Mouse (Mus musculus) forebrain, embryonic 11.5 days (tissue): ENCODE measurements around the gene Cep104. TPM values are rescaled to one million over a fixed set of nuclear protein-coding genes. Genes with fewer than 3 reads are reported as not detected.

ENCODE experiments used
- ATAC-seq: fragments of 200-750 bp; cut with Nextera tagmentation; replicated peaks from 2 replicates; pipeline ENCODE4 v1.8.0; 2017; ENCODE audit warnings: moderate TSS enrichment; ENCODE audit not compliant: low FRiP score
- DNase-seq: peaks from one replicate; pipeline ENCODE4 v3.0.0-alpha.2; 2017; ENCODE audit warnings: low spot score
- H3K27ac ChIP-seq: fragments of 300-500 bp; sonication (generic); 2 replicates; pipeline ENCODE4 v1.5.1; 2014; ENCODE audit warnings: low read depth, low read length
- H3K27me3 ChIP-seq: fragments of 300-500 bp; sonication (generic); 2 replicates; pipeline ENCODE4 v1.6.1; 2014; ENCODE audit warnings: mild to moderate bottlenecking, low read length, mixed read lengths; ENCODE audit not compliant: control insufficient read depth, insufficient read depth
- H3K36me3 ChIP-seq: fragments of 300-500 bp; sonication (generic); 2 replicates; pipeline ENCODE4 v1.6.1; 2014; ENCODE audit warnings: mild to moderate bottlenecking, low read length, moderate library complexity, mixed read lengths; ENCODE audit not compliant: control insufficient read depth, insufficient read depth
- H3K4me1 ChIP-seq: fragments of 300-500 bp; sonication (generic); replicated peaks from 2 replicates; pipeline ENCODE4 v1.6.1; 2014; ENCODE audit warnings: low read length, mixed read lengths; ENCODE audit not compliant: control insufficient read depth, insufficient read depth
- H3K4me2 ChIP-seq: fragments of 300-500 bp; sonication (generic); 2 replicates; pipeline ENCODE4 v1.6.1; 2014; ENCODE audit warnings: low read depth, mild to moderate bottlenecking, low read length, moderate library complexity, mixed read lengths; ENCODE audit not compliant: severe bottlenecking
- H3K4me3 ChIP-seq: fragments of 300-500 bp; sonication (generic); 2 replicates; pipeline ENCODE4 v1.5.1; 2014; ENCODE audit warnings: low read depth, low read length
- H3K9ac ChIP-seq: fragments of 300-500 bp; sonication (generic); 2 replicates; pipeline ENCODE4 v1.6.1; 2014; ENCODE audit warnings: low read length
- H3K9me3 ChIP-seq: fragments of 300-500 bp; sonication (generic); 2 replicates; pipeline ENCODE4 v1.6.1; 2016; ENCODE audit warnings: low read length, mixed read lengths; ENCODE audit not compliant: control insufficient read depth
- WGBS: fragments of 180-500 bp; shearing (Covaris S2); extraction: QIAGEN DNeasy Blood & Tissue Kit; methylation state at CpG from one replicate; pipeline ENCODE4 v1.1.7; 2014; 5-methylcytosine and 5-hydroxymethylcytosine counted together
- polyA plus RNA-seq: library from polyadenylated mRNA; unstranded; fragments of >200 nt; fragmentation: Nextera tagmentation; extraction: Ambion mirVana; gene quantifications from 2 replicates; pipeline ENCODE4 v1.2.1, GENCODE M21; 2014

The Cep104 gene
- polyA plus RNA-seq, 1 experiment from 2014 or later: 22.6 TPM

- ATAC-seq: no peak
Observed at GRCm38 (mm10) chr4:154007759-154008158, 32.8 kb downstream of the Cep104 start.

GRCm38 (mm10) chr4:154010907-154011645 lies 36.1 kb downstream of the Cep104 start:
- WGBS: 28% methylated on average over 13 of the region's 13 CpGs
- peak overlapping the region; percentile 98 for H3K4me2 ChIP-seq
- H3K9me3 ChIP-seq: no peaks in the 10 kb centered on the region
- no peak overlapping the region for H3K27ac ChIP-seq
- H3K36me3 ChIP-seq: no peaks in the 10 kb centered on the region; the same call in 1 of the 2 replicates
- no peak for DNase-seq
- peak; percentile 22 for ATAC-seq
- peaks cover 10% of the 10 kb centered on the region; the same call in 1 of the 2 replicates for H3K4me1 ChIP-seq
- H3K27me3 ChIP-seq: no peaks in the 10 kb centered on the region
- peak overlapping the region; percentile 87 for H3K9ac ChIP-seq
- H3K4me3 ChIP-seq: peak overlapping the region; percentile 100

More at GRCm38 (mm10) chr4:154007759-154008158, 32.8 kb downstream of the Cep104 start:
- Histone ChIP-seq H3K4me2 (no peak overlapping the region), H3K9ac (no peak overlapping the region), H3K36me3 (no peaks in the 10 kb centered on the region), H3K27me3 (no peaks in the 10 kb centered on the region), H3K4me1 (peaks cover 5% of the 10 kb centered on the region; the same call in 1 of the 2 replicates), H3K27ac (no peak overlapping the region), H3K9me3 (no peaks in the 10 kb centered on the region), H3K4me3 (no peak overlapping the region)
- 83% methylated on average over 4 of the region's 4 CpGs for WGBS
- no peak for DNase-seq

- ATAC-seq (peak; percentile 92), DNase-seq (peak; percentile 90)
- peak within 1 kb of the TSS; percentile 98 for H3K4me2 ChIP-seq
- H3K36me3 ChIP-seq: no peaks in the 10 kb centered on the region; the same call in 1 of the 2 replicates
- peaks cover 10% of the 10 kb centered on the region; the same call in 1 of the 2 replicates for H3K4me1 ChIP-seq
- H3K27me3 ChIP-seq: no peaks in the 10 kb centered on the region
- under 1% methylated on average over 54 of the region's 59 CpGs for WGBS
- peak within 1 kb of the TSS; percentile 87 for H3K9ac ChIP-seq
- peak within 1 kb of the TSS; percentile 100 for H3K4me3 ChIP-seq
- no peak within 1 kb of the TSS for H3K27ac ChIP-seq
- H3K9me3 ChIP-seq: no peaks in the 10 kb centered on the region
Observed at GRCm38 (mm10) chr4:154011646-154012089, 36.7 kb downstream of the Cep104 start, which contains the start of gene Lrrc47. Gene Lrrc47, plus strand, starts transcription at chr4:154011731.

GRCm38 (mm10) chr4:154012132-154012882 lies 37.3 kb downstream of the Cep104 start:
- H3K9me3 ChIP-seq: no peaks in the 10 kb centered on the region
- peaks cover 1% of the 10 kb centered on the region; the same call in 1 of the 2 replicates for H3K36me3 ChIP-seq
- H3K4me2 ChIP-seq: peak overlapping the region; percentile 98
- peak overlapping the region; percentile 100 for H3K4me3 ChIP-seq
- H3K27me3 ChIP-seq: no peaks in the 10 kb centered on the region
- peak; percentile 16; the same call in 1 of the 2 replicates for ATAC-seq
- peak overlapping the region; percentile 87 for H3K9ac ChIP-seq
- H3K4me1 ChIP-seq: peaks cover 10% of the 10 kb centered on the region; the same call in 1 of the 2 replicates
- H3K27ac ChIP-seq: no peak overlapping the region
- peak; percentile 60 for DNase-seq
- 3% methylated on average over 46 of the region's 55 CpGs for WGBS

GRCm38 (mm10) chr4:154015476-154015875 lies 40.5 kb downstream of the Cep104 start:
- Histone ChIP-seq H3K9ac (no peak overlapping the region), H3K27ac (no peak overlapping the region), H3K4me2 (no peak overlapping the region), H3K36me3 (peaks cover 9% of the 10 kb centered on the region; the same call in 1 of the 2 replicates), H3K27me3 (no peaks in the 10 kb centered on the region), H3K4me3 (no peak overlapping the region), H3K9me3 (no peaks in the 10 kb centered on the region), H3K4me1 (peaks cover 10% of the 10 kb centered on the region; the same call in 1 of the 2 replicates)
- ATAC-seq: no peak
- DNase-seq: no peak
- WGBS: 96% methylated on average over 11 of the region's 11 CpGs

- Histone ChIP-seq H3K4me3 (no peak overlapping the region), H3K4me2 (no peak overlapping the region), H3K4me1 (no peaks in the 10 kb centered on the region), H3K9ac (no peak overlapping the region), H3K36me3 (peaks cover 15% of the 10 kb centered on the region; the same call in 1 of the 2 replicates), H3K27ac (no peak overlapping the region), H3K27me3 (no peaks in the 10 kb centered on the region), H3K9me3 (no peaks in the 10 kb centered on the region)
- WGBS: 78% methylated on average over 7 of the region's 7 CpGs
- ATAC-seq (no peak), DNase-seq (peak; percentile 71)
Observed at GRCm38 (mm10) chr4:154019571-154019970, 44.6 kb downstream of the Cep104 start.

- no peak overlapping the region for H3K4me3 ChIP-seq
- H3K4me2 ChIP-seq: no peak overlapping the region
- ATAC-seq: no peak
- DNase-seq: no peak
- H3K27ac ChIP-seq: no peak overlapping the region
- H3K27me3 ChIP-seq: peaks cover 2% of the 10 kb centered on the region
- 92% methylated on average over 9 of the region's 9 CpGs for WGBS
- H3K36me3 ChIP-seq: peaks cover 15% of the 10 kb centered on the region; the same call in 1 of the 2 replicates
- H3K9ac ChIP-seq: no peak overlapping the region
- H3K9me3 ChIP-seq: no peaks in the 10 kb centered on the region
- peaks cover 5% of the 10 kb centered on the region; the same call in 1 of the 2 replicates for H3K4me1 ChIP-seq
Observed at GRCm38 (mm10) chr4:154021432-154021831, 46.4 kb downstream of the Cep104 start.

- Histone ChIP-seq H3K4me3 (no peak overlapping the region), H3K9me3 (no peaks in the 10 kb centered on the region), H3K9ac (no peak overlapping the region), H3K27me3 (peaks cover 2% of the 10 kb centered on the region), H3K4me1 (peaks cover 5% of the 10 kb centered on the region; the same call in 1 of the 2 replicates), H3K4me2 (no peak overlapping the region), H3K27ac (no peak overlapping the region), H3K36me3 (peaks cover 12% of the 10 kb centered on the region; the same call in 1 of the 2 replicates)
- ATAC-seq (no peak), DNase-seq (no peak)
- 68% methylated on average over 4 of the region's 4 CpGs for WGBS
Observed at GRCm38 (mm10) chr4:154022407-154022806, 47.4 kb downstream of the Cep104 start.
